Mouse (Mus musculus) intestine, postnatal 0 days (tissue): ENCODE measurements around the gene Cwc25. TPM values are rescaled to one million over a fixed set of nuclear protein-coding genes. Genes with fewer than 3 reads are reported as not detected.
A peak's percentile ranks its signal among the peaks of the same experiment; 100 is the strongest.

Experiments
- ATAC-seq: fragments of 200-750 bp; cut with Nextera tagmentation; 2 replicates; pipeline ENCODE4 v1.8.0; 2017; ENCODE audit warnings: mild to moderate bottlenecking, moderate TSS enrichment, moderate library complexity
- H3K27ac ChIP-seq: fragments of 300-500 bp; sonication (generic); 2 replicates; pipeline ENCODE4 v1.5.1; 2014; ENCODE audit warnings: mild to moderate bottlenecking, low read depth, low read length, moderate library complexity
- H3K27me3 ChIP-seq: fragments of 300-500 bp; sonication (generic); replicated peaks from 2 replicates; pipeline ENCODE4 v1.6.1; 2014; ENCODE audit warnings: low read length, mixed read lengths; ENCODE audit not compliant: control insufficient read depth, insufficient read depth
- H3K36me3 ChIP-seq: fragments of 300-500 bp; sonication (generic); 2 replicates; pipeline ENCODE4 v1.6.1; 2014; ENCODE audit warnings: mild to moderate bottlenecking, moderate library complexity; ENCODE audit not compliant: control insufficient read depth, insufficient read depth
- H3K4me1 ChIP-seq: fragments of 300-500 bp; sonication (generic); replicated peaks from 2 replicates; pipeline ENCODE4 v1.6.1; 2014; ENCODE audit warnings: antibody characterized with exemption, low read length, mixed read lengths; ENCODE audit not compliant: control insufficient read depth, insufficient read depth
- H3K4me2 ChIP-seq: fragments of 300-500 bp; sonication (generic); replicated peaks from 2 replicates; pipeline ENCODE4 v1.6.1; 2014; ENCODE audit warnings: low read depth, mild to moderate bottlenecking, moderate library complexity
- H3K4me3 ChIP-seq: fragments of 300-500 bp; sonication (generic); 2 replicates; pipeline ENCODE4 v1.5.1; 2014; ENCODE audit warnings: low read depth, low read length
- H3K9ac ChIP-seq: fragments of 300-500 bp; sonication (generic); 2 replicates; pipeline ENCODE4 v1.6.1; 2014; ENCODE audit warnings: mild to moderate bottlenecking, low read depth, low read length
- H3K9me3 ChIP-seq: fragments of 300-500 bp; sonication (generic); 2 replicates; pipeline ENCODE4 v1.6.1; 2016; ENCODE audit warnings: mixed run types; ENCODE audit not compliant: control insufficient read depth
- CTCF ChIP-seq: sonication (generic); IDR thresholded peaks from 2 replicates; pipeline ENCODE4 v1.5.1; 2016; ENCODE audit warnings: low read depth, mild to moderate bottlenecking, control low read depth, antibody characterized with exemption, moderate library complexity
- WGBS: fragments of 180-500 bp; shearing (Covaris S2); extraction: QIAGEN DNeasy Blood & Tissue Kit; methylation state at CpG from one replicate; pipeline ENCODE4 v1.1.7; 2014; 5-methylcytosine and 5-hydroxymethylcytosine counted together
- polyA plus RNA-seq: library from polyadenylated mRNA; unstranded; fragments of >200 nt; fragmentation: Nextera tagmentation; extraction: Ambion mirVana; gene quantifications from 2 replicates; pipeline ENCODE4 v1.2.1, GENCODE M21; 2015

Gene Cwc25
- polyA plus RNA-seq, 1 experiment from 2014 or later = 8.5 TPM

- no peak overlapping the region for H3K4me3 ChIP-seq
- peaks cover 26% of the 10 kb centered on the region for H3K4me1 ChIP-seq
- peaks cover 5% of the 10 kb centered on the region; the same call in 1 of the 2 replicates for H3K36me3 ChIP-seq
- no peak for TF ChIP-seq CTCF
- no peak overlapping the region for H3K9ac ChIP-seq
- peak overlapping the region; percentile 72 for H3K27ac ChIP-seq
- H3K9me3 ChIP-seq = no peaks in the 10 kb centered on the region
- ATAC-seq = no peak
- H3K27me3 ChIP-seq = no peaks in the 10 kb centered on the region
- peak overlapping the region; percentile 74 for H3K4me2 ChIP-seq
- 29% methylated on average over 6 of the region's 6 CpGs for WGBS
These were observed 36.1 kb upstream of the Cwc25 start for GRCm38 (mm10) chr11:97802495-97802894.

GRCm38 (mm10) chr11:97802194-97802470 is 35.8 kb upstream of the Cwc25 start:
- 11% methylated on average over 1 of the region's 1 CpGs for WGBS
- Histone ChIP-seq H3K27ac (peak overlapping the region; percentile 72), H3K4me2 (peak overlapping the region; percentile 74), H3K36me3 (peaks cover 5% of the 10 kb centered on the region; the same call in 1 of the 2 replicates), H3K9ac (no peak overlapping the region), H3K27me3 (no peaks in the 10 kb centered on the region), H3K4me1 (peaks cover 23% of the 10 kb centered on the region), H3K4me3 (no peak overlapping the region), H3K9me3 (no peaks in the 10 kb centered on the region)
- TF ChIP-seq CTCF = no peak
- no peak for ATAC-seq

GRCm38 (mm10) chr11:97801409-97802193 is 35.2 kb upstream of the Cwc25 start:
- ATAC-seq = peak; percentile 10; the same call in 1 of the 2 replicates
- 15% methylated on average over 8 of the region's 8 CpGs for WGBS
- peaks cover 23% of the 10 kb centered on the region for H3K4me1 ChIP-seq

GRCm38 (mm10) chr11:97800691-97801408 is 34.5 kb upstream of the Cwc25 start:
- H3K27me3 ChIP-seq = no peaks in the 10 kb centered on the region
- peak overlapping the region; percentile 74 for H3K4me2 ChIP-seq
- peaks cover 23% of the 10 kb centered on the region for H3K4me1 ChIP-seq
- peak overlapping the region; percentile 96 for H3K27ac ChIP-seq
- H3K9ac ChIP-seq = peak overlapping the region; percentile 64
- 3% methylated on average over 17 of the region's 17 CpGs for WGBS
- H3K4me3 ChIP-seq = peak overlapping the region; percentile 96
- H3K9me3 ChIP-seq = no peaks in the 10 kb centered on the region
- ATAC-seq = no peak
- H3K36me3 ChIP-seq = no peaks in the 10 kb centered on the region; the same call in 1 of the 2 replicates
- no peak for TF ChIP-seq CTCF

More at GRCm38 (mm10) chr11:97801409-97802193, 35.2 kb upstream of the Cwc25 start:
- Histone ChIP-seq H3K27ac (peak overlapping the region; percentile 72), H3K4me2 (peak overlapping the region; percentile 74), H3K36me3 (peaks cover under 1% of the 10 kb centered on the region; the same call in 1 of the 2 replicates), H3K27me3 (no peaks in the 10 kb centered on the region), H3K4me3 (peak overlapping the region; percentile 96), H3K9me3 (no peaks in the 10 kb centered on the region), H3K9ac (peak overlapping the region; percentile 64; the same call in 1 of the 2 replicates)
- TF ChIP-seq CTCF = peak; percentile 74

GRCm38 (mm10) chr11:97799994-97800690 is 33.8 kb upstream of the Cwc25 start:
- Histone ChIP-seq H3K27me3 (no peaks in the 10 kb centered on the region), H3K9me3 (no peaks in the 10 kb centered on the region), H3K36me3 (no peaks in the 10 kb centered on the region; the same call in 1 of the 2 replicates), H3K9ac (peak overlapping the region; percentile 64), H3K4me1 (peaks cover 20% of the 10 kb centered on the region), H3K4me3 (peak overlapping the region; percentile 96), H3K27ac (peak overlapping the region; percentile 96), H3K4me2 (peak overlapping the region; percentile 74)
- peak; percentile 62 for ATAC-seq
- 0% methylated on average over 32 of the region's 43 CpGs for WGBS
- no peak for TF ChIP-seq CTCF
